Mouse (Mus musculus) E14TG2a.4 (cell line): Measurements from ENCODE around the gene Pkn2.

Experiments used
- CTCF ChIP-seq: conservative IDR thresholded peaks from 2 replicates; pipeline ENCODE4 v1.5.1; 2014; ENCODE audit warnings: low read length
- NANOG ChIP-seq: IDR thresholded peaks from 2 replicates; pipeline ENCODE4 v1.6.1; 2014; ENCODE audit warnings: borderline replicate concordance, low read length, mixed read lengths
- POU5F1 ChIP-seq: IDR thresholded peaks from 2 replicates; pipeline ENCODE4 v1.6.1; 2014; ENCODE audit warnings: low read length, borderline replicate concordance

DNA sequence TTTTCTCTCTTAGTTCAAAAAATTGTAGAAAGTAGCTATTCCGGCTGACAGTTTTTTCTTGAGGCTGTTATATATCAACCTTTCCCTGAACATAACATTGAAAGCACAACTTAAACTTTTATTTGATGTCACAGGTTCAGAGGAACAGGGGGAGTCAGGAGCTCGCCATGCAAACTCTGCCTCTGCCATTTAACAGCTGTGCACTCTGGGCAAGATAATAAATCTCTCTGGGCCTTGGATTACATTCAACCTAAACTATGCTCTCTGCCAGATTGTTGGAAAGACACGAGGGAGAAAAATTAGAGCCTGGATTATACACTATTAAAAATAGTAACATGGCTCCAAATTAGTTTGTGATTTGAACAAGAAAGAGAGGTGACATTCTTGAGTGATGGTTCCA is 37.3 kb upstream of the Pkn2 start:
- TF ChIP-seq CTCF, result no peak
- no peak for TF ChIP-seq POU5F1
- no peak for TF ChIP-seq NANOG
